Mouse (Mus musculus) liver, embryonic 14 days (tissue): Measurements from ENCODE around the gene Qrfpr. TPM values are rescaled to one million over a fixed set of nuclear protein-coding genes. Genes with fewer than 3 reads are reported as not detected.

ENCODE experiments used
- polyA plus RNA-seq: library from polyadenylated mRNA; depleted of rRNA; stranded (reverse); fragments of >200 nt; gene quantifications from 2 replicates; pipeline ENCODE4 v1.2.3, GENCODE M21; 2012; rRNA removed

Gene Qrfpr
- polyA plus RNA-seq: not detected in 2 replicates

DNA sequence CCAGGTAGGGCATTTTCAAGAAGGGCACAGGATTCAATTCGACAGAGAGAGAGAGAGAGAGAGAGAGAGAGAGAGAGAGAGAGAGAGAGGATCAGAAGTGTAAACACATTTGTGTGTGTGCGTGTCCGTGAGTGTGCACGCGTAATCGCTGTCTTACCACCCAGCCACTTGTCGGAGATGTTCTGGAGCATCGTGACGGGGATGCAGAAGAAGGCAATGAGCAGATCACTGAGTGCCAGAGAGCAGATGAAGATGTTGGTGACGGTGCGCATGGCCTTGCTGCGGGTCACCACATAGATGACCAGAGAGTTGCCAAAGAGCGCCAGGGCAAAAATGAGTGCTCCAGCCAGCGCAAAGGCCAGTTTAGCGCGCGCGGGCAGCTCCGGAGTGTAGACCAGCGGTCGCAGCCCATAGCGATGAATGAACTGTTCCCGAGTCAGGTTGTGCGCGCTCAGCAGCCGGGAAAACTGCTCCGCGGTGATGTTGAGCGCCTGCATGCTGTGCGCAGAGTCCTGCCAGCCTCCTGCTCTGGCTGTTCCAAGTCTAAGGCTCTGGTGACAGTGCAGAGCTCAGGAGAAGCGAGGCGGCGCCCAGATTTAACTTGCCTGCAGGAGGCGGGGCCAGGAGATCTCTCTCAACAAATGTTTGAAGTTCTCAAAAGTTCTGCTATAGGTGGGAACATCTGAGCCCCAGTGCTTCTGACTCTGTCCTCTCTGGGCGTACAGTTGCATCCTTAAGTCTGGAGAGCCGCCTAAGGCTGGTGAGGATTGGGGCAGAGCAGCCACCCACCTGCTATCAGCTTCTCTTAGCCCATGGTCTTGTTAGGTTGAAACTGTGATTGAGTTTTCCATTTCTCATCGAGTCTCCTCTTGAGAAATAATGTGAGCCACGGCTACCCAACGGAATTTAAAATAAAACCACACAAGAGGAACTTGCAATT is at the start of gene Qrfpr:
Gene Qrfpr, minus strand, starts transcription at position 571 of the 940 bp plus-strand sequence.

GRCm38 (mm10) chr3:36150934-36151686 is 71.0 kb downstream of the Qrfpr start, which contains the start of gene D3Ertd254e:
Gene D3Ertd254e, plus strand, starts transcription at chr3:36151017.

Other genes with a start within 250 kb of the Qrfpr start
- 8.1 and 9.2 TPM in 2 replicates for gene Mccc1, start 221.6 kb downstream of the Qrfpr start, polyA plus RNA-seq
- not detected in 2 replicates for gene Ccdc144b, start 168.8 kb downstream of the Qrfpr start, polyA plus RNA-seq
- 10.6 TPM in 2 replicates for gene Acad9, start 156.3 kb downstream of the Qrfpr start, polyA plus RNA-seq
- 0.53 and 0.54 TPM in 2 replicates for gene D3Ertd254e, start 71.3 kb downstream of the Qrfpr start, polyA plus RNA-seq